Comparison of ENCODE assay signal across 12 mouse cellular contexts in genomic region chr12:55573794-55574193, GRCm38 (mm10). TPM values are rescaled to one million over a fixed set of nuclear protein-coding genes. Genes with fewer than 3 reads are reported as not detected.
DNase-seq lines count a peak whose midpoint lies in the region; ATAC-seq lines count a peak whose summit lies in the region.
"Had no signal": no experiment of that assay in that cellular context is flagged by ENCODE, and none has a peak within 500 bp of the region (broad histone marks: within the 10 kb centered on the region; RNA-seq: fewer than 3 reads in every experiment).

No protein-coding gene starts in this region.

- H3K36me3 ChIP-seq in forebrain, embryonic 10.5 days (replicated peaks) = no peaks in the 10 kb centered on the region
- no peaks in the 10 kb centered on the region for H3K36me3 ChIP-seq in forebrain, embryonic 15.5 days
- H3K36me3 ChIP-seq in forebrain, embryonic 11.5 days (ENCODE audit: control insufficient read depth, insufficient read depth, low read length) = no peaks in the 10 kb centered on the region
- H3K36me3 ChIP-seq: liver, embryonic 15.5 days had no signal

- H3K4me1 ChIP-seq in forebrain, embryonic 10.5 days = peaks cover 29% of the 10 kb centered on the region
- peaks cover 3% of the 10 kb centered on the region; the same call in 1 of the 2 replicates for H3K4me1 ChIP-seq in forebrain, embryonic 15.5 days
- H3K4me1 ChIP-seq in forebrain, embryonic 11.5 days (replicated peaks; ENCODE audit: control insufficient read depth, insufficient read depth, low read length) = 0 out of 2 replicates have a peak, but pooled peaks cover 3% of the 10 kb centered on the region
- H3K4me1 ChIP-seq: liver, embryonic 15.5 days had no signal

- no peak for ATAC-seq in forebrain, embryonic 15.5 days (replicated peaks)
- peak; percentile 84 for ATAC-seq in forebrain, embryonic 11.5 days (replicated peaks; ENCODE audit: low FRiP score)

- peak; percentile 54 for DNase-seq in forebrain, embryonic 10.5 days (ENCODE audit: extremely low spot score, low spot score)
- peak; percentile 39 for DNase-seq in ES-CJ7 (ENCODE audit: low read depth, low spot score)
- DNase-seq in forebrain, embryonic 11.5 days (ENCODE audit: low spot score) = peak; percentile 72
- peak; percentile 19 to 37 for DNase-seq in lung, postnatal 4 days
- no peak for DNase-seq in layer of hippocampus, postnatal 25 days (ENCODE audit: extremely low spot score in 1 of 2, low spot score in 1 of 2)
- no peak for DNase-seq in layer of hippocampus, postnatal 10 days (ENCODE audit: low spot score in 2 of 2)
- no peak for DNase-seq in testis, postnatal 10 days (ENCODE audit: low spot score)

- no peak overlapping the region for H3K4me2 ChIP-seq in forebrain, embryonic 15.5 days (replicated peaks)
- no peak overlapping the region for H3K4me2 ChIP-seq in forebrain, embryonic 11.5 days (ENCODE audit: low read depth, low read length, severe bottlenecking)
- H3K4me2 ChIP-seq: liver, embryonic 15.5 days had no signal

- H3K4me3 ChIP-seq in forebrain, embryonic 10.5 days = no peak overlapping the region
- no peak overlapping the region for H3K4me3 ChIP-seq in forebrain, embryonic 15.5 days
- no peak overlapping the region for H3K4me3 ChIP-seq in forebrain, embryonic 11.5 days (ENCODE audit: low read depth, low read length)
- H3K4me3 ChIP-seq: liver, embryonic 15.5 days had no signal

- 4% methylated on average over 6 of the region's 6 CpGs for WGBS in forebrain, embryonic 10.5 days
- WGBS in forebrain, embryonic 15.5 days = 5% methylated on average over 6 of the region's 6 CpGs
- WGBS in forebrain, embryonic 11.5 days = 4% methylated on average over 6 of the region's 6 CpGs

- H3K9me3 ChIP-seq in forebrain, embryonic 10.5 days = no peaks in the 10 kb centered on the region
- H3K9me3 ChIP-seq in forebrain, embryonic 15.5 days = no peaks in the 10 kb centered on the region
- H3K9me3 ChIP-seq in forebrain, embryonic 11.5 days (ENCODE audit: control insufficient read depth, low read length) = no peaks in the 10 kb centered on the region
- H3K9me3 ChIP-seq: liver, embryonic 15.5 days had no signal

- no peaks in the 10 kb centered on the region for H3K27me3 ChIP-seq in forebrain, embryonic 10.5 days (ENCODE audit: poor library complexity, severe bottlenecking)
- no peaks in the 10 kb centered on the region for H3K27me3 ChIP-seq in forebrain, embryonic 15.5 days
- no peaks in the 10 kb centered on the region for H3K27me3 ChIP-seq in forebrain, embryonic 11.5 days (ENCODE audit: control insufficient read depth, insufficient read depth, low read length)
- H3K27me3 ChIP-seq: liver, embryonic 15.5 days had no signal

- H3K9ac ChIP-seq in forebrain, embryonic 15.5 days (replicated peaks) = no peak overlapping the region
- no peak overlapping the region for H3K9ac ChIP-seq in forebrain, embryonic 11.5 days (ENCODE audit: low read length)
- H3K9ac ChIP-seq: liver, embryonic 15.5 days had no signal

- no peak overlapping the region for H3K27ac ChIP-seq in forebrain, embryonic 10.5 days
- H3K27ac ChIP-seq in forebrain, embryonic 15.5 days (replicated peaks) = no peak overlapping the region
- no peak overlapping the region for H3K27ac ChIP-seq in forebrain, embryonic 11.5 days (ENCODE audit: low read depth, low read length)
- H3K27ac ChIP-seq: liver, embryonic 15.5 days had no signal

RNA-seq across cellular contexts. Expression of gene Aldoart2, which starts 8.8 kb away (rescaled TPM):
- polyA plus RNA-seq in forebrain, embryonic 10.5 days (2016; fragmentation: Nextera tagmentation; extraction: Ambion mirVana) = not detected in 2 replicates
- polyA plus RNA-seq in forebrain, embryonic 15.5 days (2015; fragmentation: Nextera tagmentation; extraction: Ambion mirVana) = not detected in 2 replicates
- not detected in 2 replicates for polyA plus RNA-seq in forebrain, embryonic 11.5 days (2014; fragmentation: Nextera tagmentation; extraction: Ambion mirVana)
- under 1 TPM in 1 of 2 experiments, not detected in 1; 0.32 TPM for total RNA-seq in layer of hippocampus, postnatal 25 days (2021)
- total RNA-seq in layer of hippocampus, postnatal 10 days (2021) = under 1 TPM in 1 of 2 experiments, not detected in 1; 0.33 TPM
- total RNA-seq: hematopoietic stem cell, adult 5-6 weeks had no signal
- polyA plus RNA-seq: C2C12; liver, embryonic 15.5 days; spleen, adult 2 months had no signal

RNA-seq across cellular contexts. Expression of gene Insm2, which starts 25.4 kb away (rescaled TPM):
- 0.30 and 0.38 TPM in 2 replicates for polyA plus RNA-seq in forebrain, embryonic 10.5 days (2016; fragmentation: Nextera tagmentation; extraction: Ambion mirVana)
- 2.1 and 2.5 TPM in 2 replicates for polyA plus RNA-seq in forebrain, embryonic 15.5 days (2015; fragmentation: Nextera tagmentation; extraction: Ambion mirVana)
- polyA plus RNA-seq in forebrain, embryonic 11.5 days (2014; fragmentation: Nextera tagmentation; extraction: Ambion mirVana) = 1.6 and 1.7 TPM in 2 replicates
- under 1 TPM in 1 of 2 experiments, not detected in 1; 0.15 TPM for total RNA-seq in layer of hippocampus, postnatal 25 days (2021)
- under 1 TPM; 0.30 to 0.31 TPM for total RNA-seq in layer of hippocampus, postnatal 10 days (2021)
- total RNA-seq: hematopoietic stem cell, adult 5-6 weeks had no signal
- polyA plus RNA-seq: C2C12; liver, embryonic 15.5 days; spleen, adult 2 months had no signal

Comparison
In these comparisons a context has a peak if more than half of its experiments do, and no peak if none do; other contexts are left out.
1. DNase-seq: peak in forebrain, embryonic 10.5 days (single experiment), ES-CJ7 (single experiment), forebrain, embryonic 11.5 days (single experiment) and lung, postnatal 4 days (2 of 2); none in layer of hippocampus, postnatal 25 days (0 of 2), layer of hippocampus, postnatal 10 days (0 of 2) and testis, postnatal 10 days (single experiment).